Mouse (Mus musculus) hindbrain, embryonic 12.5 days (tissue): ENCODE measurements at regions not wholly inside any gene's neighbourhood (a gene's known extent, or its start where the extent isn't known, plus 50 kb on each side); places are given as distances from the start of the nearest gene placed in this dataset.
A peak's percentile ranks its signal among the peaks of the same experiment; 100 is the strongest.
"Not testable (repeated sequence)": the region's sequence is repeated elsewhere in the genome, so short reads cannot be mapped to it uniquely, and the experiment has no call there.

Source experiments
- ATAC-seq: fragments of 200-750 bp; cut with Nextera tagmentation; 2 replicates; pipeline ENCODE4 v1.8.0; 2017; ENCODE audit warnings: moderate TSS enrichment; ENCODE audit not compliant: low FRiP score
- H3K27ac ChIP-seq: fragments of 300-500 bp; sonication (generic); 2 replicates; pipeline ENCODE4 v1.5.1; 2016; ENCODE audit warnings: mild to moderate bottlenecking
- H3K27me3 ChIP-seq: fragments of 300-500 bp; sonication (generic); 2 replicates; pipeline ENCODE4 v1.6.1; 2016; ENCODE audit warnings: mild to moderate bottlenecking
- H3K36me3 ChIP-seq: fragments of 300-500 bp; sonication (generic); 2 replicates; pipeline ENCODE4 v1.6.1; 2016; ENCODE audit warnings: mild to moderate bottlenecking
- H3K4me1 ChIP-seq: fragments of 300-500 bp; sonication (generic); 2 replicates; pipeline ENCODE4 v1.6.1; 2016
- H3K4me2 ChIP-seq: fragments of 300-500 bp; sonication (generic); replicated peaks from 2 replicates; pipeline ENCODE4 v1.6.1; 2016; ENCODE audit warnings: mild to moderate bottlenecking
- H3K4me3 ChIP-seq: fragments of 300-500 bp; sonication (generic); 2 replicates; pipeline ENCODE4 v1.5.1; 2016; ENCODE audit warnings: mild to moderate bottlenecking
- H3K9ac ChIP-seq: fragments of 300-500 bp; sonication (generic); 2 replicates; pipeline ENCODE4 v1.6.1; 2016; ENCODE audit warnings: mild to moderate bottlenecking, moderate library complexity
- H3K9me3 ChIP-seq: fragments of 300-500 bp; sonication (generic); replicated peaks from 2 replicates; pipeline ENCODE4 v1.6.1; 2016; ENCODE audit warnings: mild to moderate bottlenecking
- WGBS: fragments of 180-500 bp; shearing (Covaris S2); methylation state at CpG from one replicate; pipeline ENCODE4 v1.1.7; 2016; 5-methylcytosine and 5-hydroxymethylcytosine counted together

GRCm38 (mm10) chr1:35201880-35202220, 352.1 kb downstream of the Plekhb2 start:
- WGBS, result 82% methylated on average over 1 of the region's 1 CpGs
- H3K4me1 ChIP-seq, result no peaks in the 10 kb centered on the region
- no peak overlapping the region for H3K27ac ChIP-seq
- H3K4me2 ChIP-seq, result no peak overlapping the region
- no peak overlapping the region for H3K4me3 ChIP-seq
- no peaks in the 10 kb centered on the region for H3K36me3 ChIP-seq
- no peak overlapping the region for H3K9ac ChIP-seq
- H3K9me3 ChIP-seq, result no peaks in the 10 kb centered on the region
- no peak for ATAC-seq
- no peaks in the 10 kb centered on the region for H3K27me3 ChIP-seq

DNA sequence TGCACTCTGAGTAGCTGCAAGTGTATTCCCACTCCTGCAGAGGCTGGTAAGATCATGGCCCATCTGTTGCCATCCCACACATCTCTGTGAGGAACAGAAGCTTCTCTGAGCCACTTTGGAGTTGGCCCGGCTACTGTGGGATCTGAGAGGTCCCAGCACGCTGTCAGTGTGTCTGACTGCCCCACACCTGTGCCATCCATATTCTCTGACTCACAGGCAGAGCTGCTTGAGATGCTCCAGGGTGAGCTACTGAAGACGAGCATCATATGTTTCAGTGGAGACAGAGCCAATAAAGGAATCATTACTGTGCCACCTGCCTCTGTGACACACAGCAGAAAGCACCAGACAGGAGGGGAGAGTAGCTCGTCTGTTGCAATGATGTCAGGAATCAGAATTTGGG, 352.8 kb downstream of the Plekhb2 start:
- 83% methylated on average over 4 of the region's 4 CpGs for WGBS
- no peak overlapping the region for H3K4me2 ChIP-seq
- no peaks in the 10 kb centered on the region for H3K4me1 ChIP-seq
- no peak overlapping the region for H3K4me3 ChIP-seq
- H3K9ac ChIP-seq, result no peak overlapping the region
- H3K27ac ChIP-seq, result no peak overlapping the region
- H3K27me3 ChIP-seq, result no peaks in the 10 kb centered on the region
- no peaks in the 10 kb centered on the region for H3K36me3 ChIP-seq
- H3K9me3 ChIP-seq, result no peaks in the 10 kb centered on the region
- no peak for ATAC-seq

GRCm38 (mm10) chr1:35206834-35207529, 357.2 kb downstream of the Plekhb2 start:
- no peak overlapping the region for H3K4me3 ChIP-seq
- 91% methylated on average over 11 of the region's 11 CpGs for WGBS
- no peaks in the 10 kb centered on the region for H3K36me3 ChIP-seq
- H3K27ac ChIP-seq, result no peak overlapping the region
- H3K4me1 ChIP-seq, result no peaks in the 10 kb centered on the region
- no peaks in the 10 kb centered on the region for H3K27me3 ChIP-seq
- no peak for ATAC-seq
- no peak overlapping the region for H3K4me2 ChIP-seq
- H3K9ac ChIP-seq, result no peak overlapping the region
- no peaks in the 10 kb centered on the region for H3K9me3 ChIP-seq

DNA sequence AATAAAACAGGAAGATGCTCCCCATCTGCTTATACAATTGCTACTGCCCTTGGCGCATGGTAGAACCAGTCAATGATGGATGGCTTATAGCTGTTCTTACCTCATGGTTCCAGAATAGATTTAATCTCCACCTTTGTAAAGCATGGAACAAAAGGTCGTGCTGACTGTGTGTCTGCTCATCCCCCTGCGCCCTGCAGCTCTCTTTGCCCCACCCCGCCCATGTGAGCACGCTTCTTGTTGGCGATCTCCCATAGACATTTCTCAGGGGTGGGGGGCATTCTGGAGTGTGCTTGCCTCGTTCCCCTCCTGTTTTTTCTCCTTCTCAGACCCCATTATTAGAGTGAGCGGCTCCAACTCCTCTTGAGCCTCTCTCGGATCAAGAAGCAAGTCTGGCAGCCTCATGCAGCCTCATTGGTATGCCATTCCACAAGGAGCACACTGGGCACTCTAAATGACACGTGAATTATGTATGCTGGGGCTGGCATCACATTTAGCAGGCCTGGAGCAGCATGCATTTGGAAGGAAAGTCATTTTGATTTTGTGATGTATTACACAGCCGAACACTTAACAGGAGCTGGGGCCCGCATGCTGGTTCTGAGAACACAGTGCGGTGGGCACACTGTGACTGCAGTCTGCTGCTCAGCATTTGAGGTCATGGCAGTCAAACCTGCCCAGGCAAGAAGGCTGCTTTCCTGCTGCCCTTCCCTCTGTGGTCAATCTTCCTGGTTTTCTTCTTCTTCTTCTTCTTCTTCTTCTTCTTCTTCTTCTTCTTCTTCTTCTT, 362.5 kb downstream of the Plekhb2 start:
- WGBS, result 73% methylated on average over 13 of the region's 13 CpGs
- Histone ChIP-seq H3K4me2 (no peak overlapping the region), H3K4me3 (no peak overlapping the region), H3K27me3 (no peaks in the 10 kb centered on the region), H3K9ac (no peak overlapping the region), H3K36me3 (no peaks in the 10 kb centered on the region), H3K9me3 (no peaks in the 10 kb centered on the region), H3K27ac (no peak overlapping the region), H3K4me1 (no peaks in the 10 kb centered on the region)
- no peak; the same call in 1 of the 2 replicates for ATAC-seq

DNA sequence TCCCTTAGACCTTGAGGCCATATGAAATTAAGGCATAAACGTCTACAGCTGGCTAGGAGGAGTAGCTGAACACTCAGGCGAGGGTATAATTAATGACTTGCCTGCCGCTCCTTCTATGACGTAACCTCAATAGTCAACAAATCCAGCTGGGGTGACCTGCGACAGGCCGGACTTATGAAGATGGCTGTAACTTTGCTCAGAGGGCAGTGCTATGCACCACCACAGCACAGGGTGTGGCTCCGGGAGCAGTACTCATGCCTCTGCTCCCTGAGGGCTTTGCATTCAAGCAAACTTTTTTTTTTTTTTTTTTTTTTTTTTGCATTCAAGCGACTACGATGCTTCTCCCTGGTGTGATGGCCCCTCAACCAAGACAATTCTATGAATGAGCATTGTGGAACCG, 364.1 kb downstream of the Plekhb2 start:
- Histone ChIP-seq H3K27ac (no peak overlapping the region), H3K4me3 (no peak overlapping the region), H3K27me3 (no peaks in the 10 kb centered on the region), H3K9me3 (no peaks in the 10 kb centered on the region), H3K36me3 (no peaks in the 10 kb centered on the region), H3K9ac (no peak overlapping the region), H3K4me2 (no peak overlapping the region), H3K4me1 (no peaks in the 10 kb centered on the region)
- WGBS, result 75% methylated on average over 10 of the region's 10 CpGs
- no peak for ATAC-seq

DNA sequence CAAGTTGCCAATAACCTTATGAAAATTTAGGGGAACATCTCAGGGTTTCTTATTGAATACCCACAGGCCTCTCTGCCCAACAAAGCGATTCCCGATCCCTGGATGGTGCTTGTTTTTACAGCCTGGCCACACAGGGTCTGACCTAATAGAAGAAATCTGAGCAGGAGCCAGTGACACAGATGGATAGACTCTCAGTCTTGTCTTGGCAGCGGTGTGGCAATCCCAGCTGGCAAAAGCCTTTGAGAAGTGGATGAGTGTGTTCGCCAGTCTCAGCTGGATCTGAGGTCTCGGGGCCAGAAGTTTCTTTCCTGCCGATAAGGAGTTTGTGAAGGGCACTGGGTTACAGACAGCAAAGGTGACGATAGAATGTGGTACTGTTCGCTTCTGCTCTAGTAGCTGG, 366.6 kb downstream of the Plekhb2 start:
- Histone ChIP-seq H3K36me3 (no peaks in the 10 kb centered on the region), H3K27ac (no peak overlapping the region), H3K4me1 (no peaks in the 10 kb centered on the region), H3K27me3 (no peaks in the 10 kb centered on the region), H3K4me2 (no peak overlapping the region), H3K9me3 (no peaks in the 10 kb centered on the region), H3K9ac (no peak overlapping the region), H3K4me3 (no peak overlapping the region)
- 79% methylated on average over 8 of the region's 8 CpGs for WGBS
- ATAC-seq, result no peak

DNA sequence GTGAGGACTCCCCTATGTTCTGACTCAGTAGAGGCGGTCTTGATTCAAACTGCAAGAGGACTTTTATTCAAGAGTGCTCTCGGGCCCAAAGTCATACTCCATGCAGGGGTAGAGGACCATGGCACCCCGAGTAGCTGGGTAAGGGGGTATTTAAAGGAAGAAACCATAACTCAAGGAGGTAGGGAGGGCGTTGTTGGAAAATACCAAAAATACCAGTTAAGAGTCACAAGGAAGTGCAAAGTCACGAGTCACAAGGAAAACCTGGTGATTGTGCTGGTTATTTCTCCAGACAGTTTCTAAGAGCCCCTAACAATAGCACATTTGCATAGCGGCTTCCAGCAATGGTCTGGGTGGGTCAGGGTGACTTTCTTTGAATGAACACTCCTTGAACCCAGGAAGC, 370.4 kb downstream of the Plekhb2 start:
- not testable (repeated sequence) for ATAC-seq, H3K4me2 ChIP-seq, H3K4me3 ChIP-seq, H3K27me3 ChIP-seq, H3K4me1 ChIP-seq, H3K27ac ChIP-seq, H3K36me3 ChIP-seq, H3K9me3 ChIP-seq, H3K9ac ChIP-seq
- WGBS, result 86% methylated on average over 6 of the region's 6 CpGs

DNA sequence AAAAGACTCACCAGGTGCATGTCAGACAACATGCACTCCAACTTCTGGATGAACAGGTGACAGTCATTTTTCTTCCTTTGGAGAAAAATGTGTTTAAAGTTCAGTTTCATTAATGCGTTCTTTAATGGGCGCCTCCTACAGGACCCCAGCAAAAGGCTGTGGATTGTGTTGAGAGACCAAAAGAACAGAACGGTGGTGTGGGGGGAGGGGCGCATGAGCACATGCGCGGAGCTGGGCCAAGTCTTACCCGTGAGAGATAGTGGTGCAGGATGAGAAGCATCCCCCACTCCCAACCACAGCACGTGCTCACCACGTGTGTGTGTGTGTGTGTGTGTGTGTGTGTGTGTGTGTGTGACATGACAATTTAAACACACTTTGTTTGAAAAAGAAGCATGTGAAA, 371.0 kb downstream of the Plekhb2 start:
- H3K4me2 ChIP-seq, result no peak overlapping the region
- H3K36me3 ChIP-seq, result no peaks in the 10 kb centered on the region
- no peaks in the 10 kb centered on the region for H3K4me1 ChIP-seq
- ATAC-seq, result no peak
- no peak overlapping the region for H3K4me3 ChIP-seq
- no peaks in the 10 kb centered on the region for H3K27me3 ChIP-seq
- H3K9ac ChIP-seq, result no peak overlapping the region
- WGBS, result 79% methylated on average over 9 of the region's 9 CpGs
- H3K27ac ChIP-seq, result no peak overlapping the region
- no peaks in the 10 kb centered on the region for H3K9me3 ChIP-seq

- no peak for ATAC-seq
Observed at GRCm38 (mm10) chr1:35232592-35232991, 382.8 kb downstream of the Plekhb2 start.

GRCm38 (mm10) chr1:35238139-35238538, 388.4 kb downstream of the Plekhb2 start:
- Histone ChIP-seq H3K27ac (no peak overlapping the region), H3K4me3 (no peak overlapping the region)

More at GRCm38 (mm10) chr1:35232592-35232991, 382.8 kb downstream of the Plekhb2 start:
- Histone ChIP-seq H3K27me3 (no peaks in the 10 kb centered on the region), H3K4me2 (no peak overlapping the region), H3K9me3 (no peaks in the 10 kb centered on the region), H3K4me3 (no peak overlapping the region), H3K27ac (no peak overlapping the region), H3K36me3 (no peaks in the 10 kb centered on the region), H3K4me1 (no peaks in the 10 kb centered on the region), H3K9ac (no peak overlapping the region)
- WGBS, result 28% methylated on average over 2 of the region's 2 CpGs

DNA sequence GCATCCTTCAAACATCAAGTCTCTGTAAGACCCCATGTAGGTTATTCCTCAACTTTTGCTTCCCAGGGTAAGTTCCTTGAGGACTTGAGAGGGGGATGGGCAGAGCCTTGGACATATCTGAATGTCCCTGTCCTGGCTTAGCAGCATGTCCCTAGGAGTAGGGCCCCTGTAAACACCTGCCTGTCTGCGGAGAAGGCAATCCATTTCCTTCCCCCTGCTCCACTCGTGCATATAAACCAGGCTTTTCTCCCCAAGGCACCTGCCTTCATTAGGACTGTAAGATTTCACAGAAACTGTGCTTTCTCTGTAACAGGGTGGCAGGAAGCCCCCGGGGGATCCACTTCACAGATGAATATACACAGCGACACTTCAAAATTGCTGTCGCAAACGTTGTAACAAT, 393.1 kb downstream of the Plekhb2 start:
- H3K4me1 ChIP-seq, result peaks cover 16% of the 10 kb centered on the region
- ATAC-seq, result no peak; the same call in none of the 2 replicates
- no peak overlapping the region for H3K9ac ChIP-seq
- peak overlapping the region; percentile 60 for H3K27ac ChIP-seq
- H3K9me3 ChIP-seq, result no peaks in the 10 kb centered on the region
- no peaks in the 10 kb centered on the region for H3K36me3 ChIP-seq
- H3K4me2 ChIP-seq, result peak overlapping the region; percentile 31
- no peak overlapping the region for H3K4me3 ChIP-seq
- 56% methylated on average over 6 of the region's 6 CpGs for WGBS
- no peaks in the 10 kb centered on the region for H3K27me3 ChIP-seq

More at GRCm38 (mm10) chr1:35238139-35238538, 388.4 kb downstream of the Plekhb2 start:
- no peaks in the 10 kb centered on the region for H3K27me3 ChIP-seq
- H3K4me2 ChIP-seq, result no peak overlapping the region
- no peak for ATAC-seq
- no peaks in the 10 kb centered on the region for H3K36me3 ChIP-seq
- H3K4me1 ChIP-seq, result peaks cover 8% of the 10 kb centered on the region
- no peaks in the 10 kb centered on the region for H3K9me3 ChIP-seq
- H3K9ac ChIP-seq, result no peak overlapping the region

DNA sequence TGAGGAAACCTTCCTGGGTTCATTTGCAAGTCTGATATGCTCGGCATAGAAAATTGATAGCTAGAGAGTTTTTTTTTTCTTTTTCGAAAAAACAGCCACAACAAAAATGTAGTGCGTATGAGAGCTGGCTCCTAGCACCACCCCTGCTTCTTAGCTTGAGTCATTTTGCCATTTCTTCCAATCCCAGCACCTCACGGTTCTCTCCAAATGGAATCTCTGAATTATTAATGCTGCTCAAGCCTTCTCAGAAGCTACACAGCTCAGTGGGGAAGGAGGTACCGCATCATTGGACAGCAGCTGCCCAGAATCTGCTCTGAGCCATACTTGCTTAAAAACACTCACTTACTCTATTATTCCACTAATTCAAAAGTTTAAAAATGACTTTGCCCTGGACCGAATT, 393.6 kb downstream of the Plekhb2 start:
- Histone ChIP-seq H3K9me3 (no peaks in the 10 kb centered on the region), H3K4me3 (no peak overlapping the region), H3K27ac (peak overlapping the region; percentile 60; the same call in 1 of the 2 replicates), H3K4me1 (peaks cover 16% of the 10 kb centered on the region), H3K27me3 (no peaks in the 10 kb centered on the region), H3K36me3 (no peaks in the 10 kb centered on the region), H3K4me2 (peak overlapping the region; percentile 31), H3K9ac (no peak overlapping the region)
- peak; percentile 86 for ATAC-seq
- WGBS, result 43% methylated on average over 6 of the region's 6 CpGs

GRCm38 (mm10) chr1:35265125-35265524, 415.3 kb downstream of the Plekhb2 start:
- Histone ChIP-seq H3K27ac (no peak overlapping the region), H3K4me2 (no peak overlapping the region), H3K4me1 (no peaks in the 10 kb centered on the region), H3K4me3 (no peak overlapping the region), H3K9me3 (no peaks in the 10 kb centered on the region), H3K27me3 (no peaks in the 10 kb centered on the region), H3K36me3 (no peaks in the 10 kb centered on the region), H3K9ac (no peak overlapping the region)
- no peak for ATAC-seq
- WGBS, result 93% methylated on average over 1 of the region's 1 CpGs
